Mouse (Mus musculus): ENCODE measurements around the gene Top2a.
"Not testable (repeated sequence)": the region's sequence is repeated elsewhere in the genome, so short reads cannot be mapped to it uniquely, and the experiment has no call there.

Top2a gene

DNA sequence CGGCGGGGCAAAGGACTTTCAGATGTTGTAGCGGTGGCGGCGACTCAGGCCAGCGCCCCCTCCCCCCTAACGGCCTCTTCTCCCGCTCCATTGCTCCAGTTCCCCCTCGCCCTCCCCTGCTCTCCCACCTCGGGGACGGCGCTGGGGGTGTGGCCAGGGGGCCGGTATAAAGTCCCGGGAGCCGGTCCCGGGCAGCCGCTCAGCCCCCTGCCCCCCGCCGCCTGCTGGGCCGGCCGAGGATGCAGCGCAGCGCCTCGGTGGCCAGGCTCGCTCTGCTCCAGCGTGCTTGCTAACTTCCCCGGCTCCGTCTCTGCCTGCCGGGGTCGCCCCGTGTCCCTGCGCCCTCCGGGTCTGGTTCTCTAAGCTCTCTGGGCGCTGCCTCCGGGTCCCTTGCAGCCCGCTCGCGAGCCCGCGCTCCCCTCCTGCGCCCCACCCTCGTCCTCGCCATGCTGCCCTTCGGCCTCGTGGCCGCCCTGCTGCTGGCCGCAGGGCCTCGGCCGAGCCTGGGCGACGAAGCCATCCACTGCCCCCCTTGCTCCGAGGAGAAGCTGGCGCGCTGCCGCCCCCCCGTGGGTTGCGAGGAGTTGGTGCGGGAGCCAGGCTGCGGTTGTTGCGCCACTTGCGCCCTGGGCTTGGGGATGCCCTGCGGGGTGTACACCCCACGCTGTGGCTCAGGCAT is 17.2 kb upstream of the Top2a start, which contains the start of gene Igfbp4:
Igfbp4 (plus strand) TSS at position 194 of the 679 bp plus-strand sequence.
- DNase-seq (ENCODE audit: inconsistent age in 2 of 2, low spot score in 1 of 2), result peak; percentile 44 to 74

DNA sequence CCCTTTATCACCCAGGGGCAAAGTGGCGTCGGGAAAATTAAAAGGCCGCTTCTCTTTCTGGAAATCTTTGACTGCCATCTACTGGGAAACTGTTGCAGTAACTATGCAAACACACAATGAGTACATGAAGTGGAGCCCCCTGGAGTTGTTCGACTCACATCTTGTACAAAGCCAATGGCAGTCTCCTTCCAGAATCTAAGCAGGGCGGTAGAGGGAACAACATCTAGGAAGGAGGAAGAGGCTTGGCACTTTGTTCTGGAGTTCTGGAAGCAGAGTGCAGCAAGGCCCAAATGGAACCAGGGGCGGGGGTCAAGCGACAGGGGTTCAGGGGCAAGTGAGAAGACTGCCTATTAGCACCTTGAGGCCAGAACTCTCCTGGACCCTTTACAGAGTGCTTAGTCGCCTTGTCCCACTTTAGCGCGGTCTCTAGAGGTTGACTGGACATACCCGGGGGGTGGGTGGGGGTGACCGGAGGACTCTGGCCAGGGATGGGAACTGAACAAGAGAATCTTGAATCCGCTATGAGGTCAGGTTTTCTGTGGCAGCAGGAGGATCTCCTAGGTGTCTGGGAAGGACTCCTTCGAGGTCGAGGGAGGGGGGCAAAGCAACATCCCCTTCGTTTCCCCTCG is 16.5 kb upstream of the Top2a start:
- DNase-seq (ENCODE audit: inconsistent age in 2 of 2, low spot score in 1 of 2), result peak in 1 of 2 experiments; percentile 79

GRCm38 (mm10) chr11:99039782-99040181 is 15.8 kb upstream of the Top2a start:
- DNase-seq (ENCODE audit: inconsistent age in 2 of 2, low spot score in 1 of 2), result peak; percentile 78 to 93

- no peak for DNase-seq (ENCODE audit: inconsistent age in 2 of 2, low spot score in 1 of 2)
Measured at GRCm38 (mm10) chr11:99036254-99036653, 12.3 kb upstream of the Top2a start.

DNA sequence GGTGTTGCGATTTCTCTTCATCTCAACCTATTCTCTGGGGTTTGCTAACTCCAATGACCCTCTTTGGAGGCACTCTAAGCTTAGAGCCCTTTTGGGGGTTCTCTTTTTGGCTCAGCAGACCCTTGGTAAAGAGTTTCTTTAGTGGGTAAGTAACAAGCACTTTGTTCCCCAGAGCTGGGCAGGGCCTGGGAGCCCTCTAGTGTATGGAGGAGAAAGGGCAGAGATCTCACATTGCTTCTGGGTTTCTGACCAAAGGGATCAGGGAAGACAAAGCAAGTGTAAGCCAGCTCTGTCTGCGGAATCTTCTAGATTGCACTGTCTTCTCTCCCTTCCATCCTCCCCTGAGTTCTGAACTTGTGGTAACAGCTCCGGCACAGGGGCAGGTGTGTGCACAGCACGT is 11.4 kb upstream of the Top2a start:
- no peak for DNase-seq (ENCODE audit: inconsistent age in 2 of 2, low spot score in 1 of 2)

- DNase-seq (ENCODE audit: inconsistent age in 2 of 2, low spot score in 1 of 2), result no peak
Measured at GRCm38 (mm10) chr11:99026899-99027440, 3.0 kb upstream of the Top2a start.

DNA sequence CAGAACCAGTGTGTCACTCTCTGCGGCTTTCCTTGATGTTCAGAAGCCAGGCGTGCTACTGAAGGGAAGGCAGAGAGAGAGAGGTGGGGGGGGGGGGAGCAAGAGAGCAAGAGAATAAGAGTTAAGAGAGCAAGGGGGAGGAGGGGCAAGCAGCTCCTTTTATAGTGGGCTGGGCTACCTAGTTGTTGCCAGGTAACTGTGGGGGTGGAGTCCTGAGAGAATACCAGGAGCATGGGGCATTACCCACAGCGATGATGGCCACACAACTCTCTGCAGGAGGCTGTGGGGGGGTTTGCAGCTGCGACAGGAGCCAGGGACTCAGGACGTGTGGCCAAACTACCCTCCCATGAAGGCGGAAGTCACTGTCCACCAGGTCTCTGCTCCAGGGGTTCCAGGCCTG is 1.9 kb upstream of the Top2a start:
- DNase-seq (ENCODE audit: inconsistent age in 2 of 2, low spot score in 1 of 2), result no peak

- DNase-seq (ENCODE audit: inconsistent age in 2 of 2, low spot score in 1 of 2), result no peak
Measured at GRCm38 (mm10) chr11:99024468-99025134, 612 bp upstream of the Top2a start.

GRCm38 (mm10) chr11:99023094-99023493 is 895 bp downstream of the Top2a start:
- DNase-seq (ENCODE audit: inconsistent age in 2 of 2, low spot score in 1 of 2), result no peak

DNA sequence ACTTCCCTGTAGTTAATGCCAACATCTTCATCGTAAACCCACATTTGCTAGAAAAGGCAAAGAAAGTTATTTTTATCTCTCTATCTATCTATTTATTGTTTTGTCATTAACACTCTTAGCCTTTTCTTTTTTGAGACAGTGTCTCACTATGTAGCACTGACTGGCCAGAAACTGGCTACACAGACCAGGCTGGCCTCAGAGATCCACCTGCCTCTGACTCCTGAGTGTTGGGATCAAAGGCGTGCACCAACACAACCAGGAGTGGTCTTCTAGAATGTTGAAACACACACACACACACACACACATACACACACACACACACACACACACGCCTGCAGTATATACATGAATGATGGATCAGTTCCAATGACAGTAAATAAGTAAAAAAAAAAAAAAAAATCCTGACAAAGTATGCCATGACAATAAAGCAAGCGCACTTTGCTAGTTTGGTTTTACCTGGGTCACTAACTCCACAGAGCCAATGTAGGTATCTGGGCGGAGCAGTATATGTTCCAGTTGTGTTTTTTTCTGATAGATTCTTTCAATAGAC is 1.5 kb downstream of the Top2a start:
- DNase-seq (ENCODE audit: inconsistent age in 2 of 2, low spot score in 1 of 2), result no peak

- DNase-seq (ENCODE audit: inconsistent age in 2 of 2, low spot score in 1 of 2), result no peak
Measured at GRCm38 (mm10) chr11:99019844-99020243, 4.1 kb downstream of the Top2a start.

DNA sequence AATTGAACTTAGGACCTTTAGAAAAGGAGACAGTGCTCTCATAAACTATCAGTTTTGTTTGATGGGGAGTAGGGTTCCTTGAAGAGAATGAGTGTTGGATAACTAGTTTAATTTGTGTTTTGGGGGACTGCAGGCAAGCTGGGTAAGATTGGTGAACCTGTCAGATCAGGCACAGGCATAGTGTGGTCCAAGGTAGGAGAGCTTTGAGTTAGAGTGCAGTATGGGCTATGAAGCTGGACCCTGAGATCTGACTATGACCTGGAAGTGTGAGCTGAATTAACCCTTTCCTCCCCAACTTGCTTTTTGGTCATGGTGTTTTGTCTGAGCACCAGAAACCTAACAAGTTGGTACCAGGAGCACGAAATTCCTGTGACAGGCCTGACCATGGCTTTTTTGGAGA is 10.1 kb downstream of the Top2a start:
- no peak for DNase-seq (ENCODE audit: inconsistent age in 2 of 2, low spot score in 1 of 2)

DNA sequence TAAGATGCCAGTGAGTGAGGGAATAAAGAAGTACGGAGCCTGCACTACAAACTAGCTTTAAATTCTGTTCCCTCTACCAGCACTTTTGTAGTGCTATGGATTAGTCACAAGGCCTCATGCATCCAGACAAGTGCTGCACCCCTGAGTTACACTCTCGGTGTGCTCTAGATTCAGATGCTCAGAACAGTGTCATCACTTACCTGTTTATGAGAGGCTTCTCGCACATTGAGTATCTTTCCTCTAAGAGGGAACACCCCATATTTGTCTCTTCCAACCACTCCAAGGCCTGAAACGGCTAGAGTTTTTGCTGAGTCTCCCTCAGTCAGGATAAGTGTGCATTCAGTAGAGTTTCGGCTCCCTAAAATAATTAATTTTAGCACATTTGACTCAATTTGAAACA is 13.3 kb downstream of the Top2a start:
- no peak for DNase-seq (ENCODE audit: inconsistent age in 2 of 2, low spot score in 1 of 2)

DNA sequence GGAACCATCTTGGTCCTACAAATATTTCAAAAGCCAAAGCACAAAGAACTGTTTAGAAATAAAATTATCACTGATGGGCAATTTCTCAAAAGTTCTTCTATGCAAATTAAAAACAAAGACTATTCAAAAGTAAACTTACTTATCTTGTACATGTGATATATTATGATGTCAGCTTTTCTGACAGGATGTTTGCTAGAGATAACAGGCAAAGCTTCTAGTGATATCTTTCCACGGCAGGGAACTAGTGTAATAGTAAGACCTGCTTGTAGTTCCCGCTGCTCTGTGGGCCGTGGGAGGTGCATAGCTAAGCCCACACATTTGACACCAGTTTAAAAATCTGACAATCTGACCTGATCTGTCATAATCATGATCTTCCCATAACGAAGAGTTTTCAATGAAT is 13.9 kb downstream of the Top2a start:
- no peak for DNase-seq (ENCODE audit: inconsistent age in 2 of 2, low spot score in 1 of 2)

- no peak for DNase-seq (ENCODE audit: inconsistent age in 2 of 2, low spot score in 1 of 2)
Measured at GRCm38 (mm10) chr11:99006788-99007187, 17.2 kb downstream of the Top2a start.

GRCm38 (mm10) chr11:98999243-98999642 is 24.7 kb downstream of the Top2a start:
- DNase-seq (ENCODE audit: inconsistent age in 2 of 2, low spot score in 1 of 2), result no peak

DNA sequence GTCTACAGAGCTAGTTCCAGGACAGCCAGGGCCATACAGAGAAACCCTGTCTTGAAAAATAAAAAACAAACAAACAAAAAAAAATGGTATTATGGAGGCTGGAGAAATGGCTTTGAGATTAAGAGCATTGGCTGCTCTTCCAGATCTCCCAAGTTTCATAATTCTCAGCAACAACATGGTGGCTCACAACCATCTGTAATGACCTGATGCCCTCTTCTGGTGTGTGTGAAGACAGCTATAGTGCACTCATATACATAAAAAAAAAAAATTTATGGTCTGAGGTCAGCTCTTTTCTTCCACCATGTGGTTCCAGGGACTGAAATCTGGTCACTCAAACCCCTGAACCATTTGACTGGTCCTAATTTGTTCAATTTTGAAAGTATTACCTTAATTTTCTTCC is 25.2 kb downstream of the Top2a start:
- DNase-seq (ENCODE audit: inconsistent age in 2 of 2, low spot score in 1 of 2), result no peak

DNA sequence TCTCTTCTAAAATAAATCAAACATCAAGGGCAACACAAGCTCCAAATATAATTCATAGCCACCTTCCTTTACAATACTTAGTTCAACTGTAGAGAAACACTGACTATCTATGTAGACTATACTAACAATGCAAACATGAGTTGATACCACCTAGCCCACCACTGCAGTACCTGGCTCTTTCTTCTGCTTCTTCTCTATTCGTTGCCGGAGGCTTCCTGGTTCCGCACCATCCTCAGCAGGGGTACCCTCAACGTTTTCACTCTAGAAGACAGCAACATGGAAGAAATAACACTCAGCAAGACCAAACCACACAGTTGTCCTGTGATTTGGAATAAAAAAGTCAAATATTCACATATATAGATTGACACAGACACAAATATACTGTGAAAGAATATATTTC is 26.3 kb downstream of the Top2a start:
- no peak for DNase-seq (ENCODE audit: inconsistent age in 2 of 2, low spot score in 1 of 2)

DNA sequence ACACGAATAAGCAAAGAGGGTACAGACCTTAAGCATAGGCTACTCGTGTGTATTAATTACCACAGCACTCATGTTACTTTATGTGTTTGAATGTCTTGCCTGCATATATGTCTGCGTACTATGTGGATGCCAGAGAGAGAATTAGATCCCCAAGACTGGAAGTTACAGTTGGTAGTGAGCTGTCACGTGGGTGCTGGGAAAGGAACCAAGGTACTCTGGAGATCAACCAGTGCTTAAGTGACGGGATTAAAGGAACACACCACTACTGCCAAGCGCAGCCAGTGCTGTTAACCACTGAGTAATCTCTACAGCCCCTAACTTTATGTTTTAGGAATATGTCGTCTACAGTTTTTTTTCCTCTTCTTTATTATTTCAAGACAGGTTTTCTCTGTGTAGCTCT is 28.0 kb downstream of the Top2a start:
- no peak for DNase-seq (ENCODE audit: inconsistent age in 2 of 2, low spot score in 1 of 2)

DNA sequence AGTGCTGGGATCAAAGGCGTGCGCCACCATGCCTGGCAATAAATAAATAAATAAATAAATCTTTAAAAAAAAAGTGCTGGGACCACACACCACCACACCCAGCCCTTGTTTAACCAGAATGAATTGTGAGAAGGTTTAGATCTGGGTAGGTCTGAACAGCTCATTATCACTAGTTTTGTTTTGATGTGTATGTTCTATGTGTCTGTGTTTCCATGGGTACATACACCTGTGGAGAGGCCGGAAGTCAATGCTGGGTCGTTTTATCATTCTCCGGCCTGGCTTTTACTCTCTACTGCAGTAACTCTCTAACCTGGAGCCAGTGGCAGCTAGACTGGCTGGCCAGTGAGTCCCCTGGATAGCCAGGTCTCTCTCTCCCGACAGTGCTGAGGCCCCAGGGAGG is 33.1 kb downstream of the Top2a start:
- no peak for DNase-seq (ENCODE audit: inconsistent age in 2 of 2, low spot score in 1 of 2)

DNA sequence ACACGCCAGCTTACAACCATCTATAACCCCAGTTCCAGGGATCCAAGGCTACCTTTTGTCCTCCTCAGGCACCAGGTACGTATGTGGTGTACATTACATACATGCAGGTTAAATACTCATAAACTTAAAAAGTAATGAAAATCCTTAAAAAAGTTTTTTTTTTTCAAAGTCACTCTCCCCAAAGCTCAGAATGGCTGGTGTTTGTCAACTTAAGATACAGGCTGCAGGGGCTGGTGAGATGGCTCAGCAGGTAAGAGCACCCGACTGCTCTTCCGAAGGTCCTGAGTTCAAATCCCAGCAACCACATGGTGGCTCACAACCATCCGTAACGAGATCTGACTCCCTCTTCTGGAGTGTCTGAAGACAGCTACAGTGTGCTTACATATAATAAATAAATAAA is 35.7 kb downstream of the Top2a start:
- not testable (repeated sequence) for DNase-seq (ENCODE audit: inconsistent age in 2 of 2, low spot score in 1 of 2)

DNA sequence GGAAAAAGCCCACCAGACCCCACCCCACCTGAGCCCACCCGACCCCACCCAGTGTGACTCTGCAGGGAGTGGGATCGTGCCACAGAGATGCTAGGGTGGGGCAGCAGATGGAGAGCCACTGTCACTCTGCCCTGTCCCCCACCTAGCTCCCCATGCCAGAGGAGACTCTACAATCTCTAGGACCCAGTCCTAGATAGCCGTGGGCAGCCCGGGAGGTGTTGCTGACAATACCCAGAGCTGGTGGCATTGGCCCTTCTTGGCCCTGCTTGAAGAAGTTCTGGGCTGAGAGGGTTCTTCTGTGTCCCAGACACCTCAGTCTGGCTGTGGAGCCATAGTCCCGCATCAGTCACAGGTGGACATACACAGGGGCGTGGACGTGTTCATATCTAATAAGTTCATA is 38.4 kb downstream of the Top2a start:
- DNase-seq (ENCODE audit: inconsistent age in 2 of 2, low spot score in 1 of 2), result no peak
